Mouse (Mus musculus) urinary bladder, postnatal 14 days (tissue): Measurements from ENCODE around the gene Sec14l3.

ENCODE experiments used
- DNase-seq: peaks from one replicate; pipeline ENCODE4 v3.0.0; 2021; ENCODE audit warnings: low spot score

Gene Sec14l3

GRCm38 (mm10) chr11:4060866-4061575, 3.6 kb upstream of the Sec14l3 start:
- no peak for DNase-seq

- no peak for DNase-seq
Measured at GRCm38 (mm10) chr11:4062523-4062922, 2.1 kb upstream of the Sec14l3 start.

- DNase-seq = no peak
Measured at GRCm38 (mm10) chr11:4062981-4063380, 1.7 kb upstream of the Sec14l3 start.

- DNase-seq = no peak
Measured at GRCm38 (mm10) chr11:4069664-4070063, 5.0 kb downstream of the Sec14l3 start.

- DNase-seq = peak; percentile 46
Measured at GRCm38 (mm10) chr11:4076633-4077032, 12.0 kb downstream of the Sec14l3 start.

GRCm38 (mm10) chr11:4078267-4078933, 13.8 kb downstream of the Sec14l3 start:
- DNase-seq = no peak

GRCm38 (mm10) chr11:4080219-4080618, 15.6 kb downstream of the Sec14l3 start:
- peak; percentile 65 for DNase-seq

- peak; percentile 53 for DNase-seq
Measured at GRCm38 (mm10) chr11:4083316-4084078, 18.9 kb downstream of the Sec14l3 start.

- DNase-seq = no peak
Measured at GRCm38 (mm10) chr11:4086246-4086645, 21.6 kb downstream of the Sec14l3 start.

- DNase-seq = no peak
Measured at GRCm38 (mm10) chr11:4087267-4087666, 22.6 kb downstream of the Sec14l3 start.

GRCm38 (mm10) chr11:4093459-4094377, 29.1 kb downstream of the Sec14l3 start:
- no peak for DNase-seq

GRCm38 (mm10) chr11:4094378-4095170, 29.9 kb downstream of the Sec14l3 start:
- DNase-seq = peak; percentile 69

GRCm38 (mm10) chr11:4095171-4096053, 30.8 kb downstream of the Sec14l3 start, which contains the start of gene Mtfp1:
Gene Mtfp1, minus strand, starts transcription at chr11:4095445.
- peak; percentile 41 for DNase-seq

- peak; percentile 99 for DNase-seq
Measured at GRCm38 (mm10) chr11:4096054-4096984, 31.7 kb downstream of the Sec14l3 start.

- peak; percentile 11 for DNase-seq
Measured at GRCm38 (mm10) chr11:4097091-4097621, 32.5 kb downstream of the Sec14l3 start.

- DNase-seq = no peak
Measured at GRCm38 (mm10) chr11:4098120-4098519, 33.5 kb downstream of the Sec14l3 start.

GRCm38 (mm10) chr11:4098816-4099215, 34.2 kb downstream of the Sec14l3 start:
- DNase-seq = no peak

GRCm38 (mm10) chr11:4099447-4099846, 34.8 kb downstream of the Sec14l3 start:
- no peak for DNase-seq
